Mouse (Mus musculus) megakaryocyte-erythroid progenitor cell, adult 5-6 weeks (primary cell): Measurements from ENCODE around the gene Abcg8. TPM values are rescaled to one million over a fixed set of nuclear protein-coding genes. Genes with fewer than 3 reads are reported as not detected.

Source experiments
- ATAC-seq: replicated peaks from 2 replicates; pipeline ENCODE4 v1.8.0; 2016; ENCODE audit warnings: mild to moderate bottlenecking, inconsistent platforms; ENCODE audit not compliant: severe bottlenecking, poor library complexity, low FRiP score, low TSS enrichment
- total RNA-seq, 2 experiments: library from RNA; stranded (forward) in 1 of 2; stranded (reverse) in 1 of 2; fragments of 200-1000, 215-1000 nt in 1 of 2; fragments of >200 nt in 1 of 2; fragmentation: Nextera tagmentation in 1 of 2; gene quantifications; 2 replicates each; pipeline ENCODE4 v1.2.3; 2014 to 2017

Abcg8 gene
- total RNA-seq, 2 experiments from 2014 or later, result not detected

- ATAC-seq, result no peak
These were observed 18.7 kb upstream of the Abcg8 start for GRCm38 (mm10) chr17:84657422-84657732.

GRCm38 (mm10) chr17:84657782-84658181, 18.3 kb upstream of the Abcg8 start:
- ATAC-seq, result no peak

- no peak for ATAC-seq
These were observed 17.9 kb upstream of the Abcg8 start for GRCm38 (mm10) chr17:84658195-84658594.

GRCm38 (mm10) chr17:84658951-84659350, 17.2 kb upstream of the Abcg8 start:
- ATAC-seq, result no peak

- no peak for ATAC-seq
These were observed 11.0 kb upstream of the Abcg8 start for GRCm38 (mm10) chr17:84665053-84665452.

- no peak for ATAC-seq
These were observed 10.4 kb upstream of the Abcg8 start for GRCm38 (mm10) chr17:84665691-84666090.

GRCm38 (mm10) chr17:84667848-84668247, 8.3 kb upstream of the Abcg8 start:
- peak; percentile 52; the same call in 1 of the 2 replicates for ATAC-seq

GRCm38 (mm10) chr17:84672376-84673369, 3.4 kb upstream of the Abcg8 start:
- ATAC-seq, result no peak

GRCm38 (mm10) chr17:84674048-84674447, 2.1 kb upstream of the Abcg8 start:
- ATAC-seq, result no peak

GRCm38 (mm10) chr17:84675204-84675603, 898 bp upstream of the Abcg8 start:
- no peak for ATAC-seq

- ATAC-seq, result no peak
These were observed 1.5 kb downstream of the Abcg8 start for GRCm38 (mm10) chr17:84677595-84677994.

- ATAC-seq, result no peak
These were observed 5.6 kb downstream of the Abcg8 start for GRCm38 (mm10) chr17:84681670-84682069.

GRCm38 (mm10) chr17:84682734-84683717, 6.9 kb downstream of the Abcg8 start, which contains the start of gene Abcg5:
Gene Abcg5 (minus strand): TSS chr17:84683011.
- ATAC-seq, result no peak

- ATAC-seq, result no peak
These were observed 8.2 kb downstream of the Abcg8 start for GRCm38 (mm10) chr17:84684284-84684683.

- ATAC-seq, result no peak
These were observed 9.2 kb downstream of the Abcg8 start for GRCm38 (mm10) chr17:84685286-84685685.

- ATAC-seq, result no peak
These were observed 11.9 kb downstream of the Abcg8 start for GRCm38 (mm10) chr17:84687994-84688393.

- no peak for ATAC-seq
These were observed 12.7 kb downstream of the Abcg8 start for GRCm38 (mm10) chr17:84688834-84689233.

- no peak for ATAC-seq
These were observed 13.2 kb downstream of the Abcg8 start for GRCm38 (mm10) chr17:84689316-84689715.

GRCm38 (mm10) chr17:84690111-84690510, 14.0 kb downstream of the Abcg8 start:
- ATAC-seq, result no peak

GRCm38 (mm10) chr17:84693741-84694140, 17.6 kb downstream of the Abcg8 start:
- ATAC-seq, result no peak
